Mouse (Mus musculus): ENCODE data around the gene Mchr1.

DNA sequence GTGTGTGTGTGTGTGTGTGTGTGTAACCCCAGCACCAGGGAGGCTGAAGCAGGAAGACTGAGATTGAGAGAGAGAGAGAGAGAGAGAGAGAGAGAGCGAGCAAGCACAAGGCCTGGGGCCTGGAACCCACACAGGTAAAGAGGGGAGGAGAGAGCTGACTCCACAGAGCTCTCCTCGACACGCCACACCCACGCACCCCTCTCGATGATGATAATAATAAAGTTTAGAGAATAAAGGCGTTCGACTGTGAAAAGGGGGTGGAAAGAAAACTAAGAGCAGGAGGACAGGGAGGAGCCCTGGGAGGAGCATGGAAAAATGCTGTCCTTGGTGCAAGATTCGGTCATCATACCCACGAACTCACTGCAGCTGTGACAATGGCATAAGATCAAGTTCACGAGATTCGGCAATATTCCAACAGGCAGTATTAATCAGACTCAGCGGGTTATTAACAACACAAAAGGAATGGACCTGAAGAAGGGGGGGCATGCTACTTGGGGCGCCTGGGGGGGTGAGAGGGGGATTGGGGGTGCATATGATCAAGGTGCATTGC lies 4.6 kb downstream of the Mchr1 start:
- TF ChIP-seq POLR2A (IDR thresholded peaks at IDR 0.05; ENCODE audit: borderline replicate concordance, low read depth, low read length) (no peak), CTCF (IDR thresholded peaks at IDR 0.05; ENCODE audit: low read depth, low read length) (no peak)

All from bone marrow macrophage, adult 2 months (primary cell).